Mouse (Mus musculus): Measurements from ENCODE around the gene Ptprk. TPM values are rescaled to one million over a fixed set of nuclear protein-coding genes. Genes with fewer than 3 reads are reported as not detected.

Ptprk gene
- polyA plus RNA-seq, 2 experiments = 3.0 to 3.3 TPM

- Histone ChIP-seq H3K36me3 (replicated peaks; ENCODE audit: control insufficient read depth, insufficient read depth, low read depth) (no peaks in the 10 kb centered on the region), H3K27ac (no peak overlapping the region), H3K4me3 (ENCODE audit: insufficient read depth in 1 of 2, low read depth in 2 of 2, low read length in 2 of 2) (no peak overlapping the region), H3K27me3 (ENCODE audit: control insufficient read depth, insufficient read depth, low read length) (no peaks in the 10 kb centered on the region), H3K9ac (replicated peaks) (no peak overlapping the region), H3K4me1 (replicated peaks; ENCODE audit: control insufficient read depth in 2 of 2, insufficient read depth in 2 of 2, low read length in 1 of 2) (no peaks in the 10 kb centered on the region), H3K4me2 (ENCODE audit: low read depth) (no peak overlapping the region), H3K9me3 (ENCODE audit: control insufficient read depth, low read length) (no peaks in the 10 kb centered on the region)
- DNase-seq (ENCODE audit: low read depth in 3 of 3, low spot score in 3 of 3) (no peak), ATAC-seq (ENCODE audit: insufficient read depth) (no peak)
- 73% methylated on average over 1 of the region's 1 CpGs for WGBS (ENCODE audit: insufficient replicate concordance)
- TF ChIP-seq EP300 (IDR thresholded peaks at IDR 0.05; ENCODE audit: low read depth) (no peak), CTCF (IDR thresholded peaks at IDR 0.05; ENCODE audit: low read depth) (no peak)
These were observed 236.7 kb downstream of the Ptprk start for GRCm38 (mm10) chr10:28311369-28311768.

DNA sequence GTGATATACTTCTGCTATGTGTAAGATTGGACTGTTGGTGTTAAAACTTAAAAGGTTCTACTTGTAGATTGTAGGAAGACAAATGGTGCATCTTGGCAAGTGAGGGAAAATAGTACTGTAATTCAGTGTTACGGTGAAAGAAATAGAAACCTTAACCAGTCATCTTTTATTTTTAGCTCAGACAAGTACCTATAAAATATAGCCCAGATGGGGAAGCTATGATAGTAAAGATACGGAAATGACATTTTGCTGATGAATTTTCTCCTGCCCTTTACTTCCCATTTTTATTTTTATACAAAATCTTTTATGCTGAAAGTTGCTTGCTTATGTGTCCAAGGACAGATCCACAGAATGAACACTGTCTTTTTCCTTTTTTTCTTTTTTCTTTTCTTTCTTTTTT is 248.4 kb downstream of the Ptprk start:
- H3K9ac ChIP-seq (replicated peaks) = no peak overlapping the region
- WGBS (ENCODE audit: insufficient replicate concordance) = 45% methylated on average over 2 of the region's 2 CpGs

DNA sequence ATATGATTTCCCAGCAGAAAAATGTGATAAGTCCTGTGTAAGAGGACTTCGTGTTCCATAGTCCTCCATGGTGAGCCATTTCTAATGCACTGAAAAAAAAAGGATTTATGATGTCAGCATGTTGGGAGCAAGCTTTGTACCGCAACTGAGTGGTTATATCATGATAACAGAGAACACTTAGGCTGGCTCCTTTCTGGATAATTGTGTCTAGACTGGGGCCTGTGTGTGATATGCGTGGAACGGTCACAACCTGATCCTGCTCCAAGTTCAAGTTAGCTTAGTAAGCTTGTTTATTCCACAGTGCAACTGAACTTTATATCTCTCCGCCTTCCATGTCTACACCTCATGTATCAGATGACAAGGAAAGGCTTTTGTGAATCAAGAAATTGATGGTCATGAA is 260.6 kb downstream of the Ptprk start:
- DNase-seq (ENCODE audit: low read depth in 3 of 3, low spot score in 3 of 3) (no peak), ATAC-seq (ENCODE audit: insufficient read depth) (no peak)
- Histone ChIP-seq H3K9ac (replicated peaks) (no peak overlapping the region), H3K36me3 (replicated peaks; ENCODE audit: control insufficient read depth, insufficient read depth, low read depth) (no peaks in the 10 kb centered on the region), H3K9me3 (ENCODE audit: control insufficient read depth, low read length) (no peaks in the 10 kb centered on the region), H3K27me3 (ENCODE audit: control insufficient read depth, insufficient read depth, low read length) (no peaks in the 10 kb centered on the region), H3K4me2 (ENCODE audit: low read depth) (no peak overlapping the region), H3K27ac (no peak overlapping the region), H3K4me3 (ENCODE audit: insufficient read depth in 1 of 2, low read depth in 2 of 2, low read length in 2 of 2) (no peak overlapping the region), H3K4me1 (replicated peaks; ENCODE audit: control insufficient read depth in 2 of 2, insufficient read depth in 2 of 2, low read length in 1 of 2) (no peaks in the 10 kb centered on the region)
- 66% methylated on average over 5 of the region's 5 CpGs for WGBS (ENCODE audit: insufficient replicate concordance)
- TF ChIP-seq EP300 (IDR thresholded peaks at IDR 0.05; ENCODE audit: low read depth) (no peak), CTCF (IDR thresholded peaks at IDR 0.05; ENCODE audit: low read depth) (no peak)

More for the DNA sequence above, 248.4 kb downstream of the Ptprk start:
- DNase-seq (ENCODE audit: low read depth in 3 of 3, low spot score in 3 of 3) (no peak), ATAC-seq (ENCODE audit: insufficient read depth) (no peak)
- Histone ChIP-seq H3K4me1 (replicated peaks; ENCODE audit: control insufficient read depth in 2 of 2, insufficient read depth in 2 of 2, low read length in 1 of 2) (no peaks in the 10 kb centered on the region), H3K27ac (no peak overlapping the region), H3K36me3 (replicated peaks; ENCODE audit: control insufficient read depth, insufficient read depth, low read depth) (no peaks in the 10 kb centered on the region), H3K9me3 (ENCODE audit: control insufficient read depth, low read length) (no peaks in the 10 kb centered on the region), H3K4me3 (ENCODE audit: insufficient read depth in 1 of 2, low read depth in 2 of 2, low read length in 2 of 2) (no peak overlapping the region), H3K4me2 (ENCODE audit: low read depth) (no peak overlapping the region), H3K27me3 (ENCODE audit: control insufficient read depth, insufficient read depth, low read length) (no peaks in the 10 kb centered on the region)
- TF ChIP-seq EP300 (IDR thresholded peaks at IDR 0.05; ENCODE audit: low read depth) = no peak
- no peak for TF ChIP-seq CTCF (IDR thresholded peaks at IDR 0.05; ENCODE audit: low read depth)

- WGBS (ENCODE audit: insufficient replicate concordance) = 52% methylated on average over 5 of the region's 5 CpGs
- H3K9me3 ChIP-seq (ENCODE audit: control insufficient read depth, low read length) = no peaks in the 10 kb centered on the region
- no peak overlapping the region for H3K4me3 ChIP-seq (ENCODE audit: insufficient read depth in 1 of 2, low read depth in 2 of 2, low read length in 2 of 2)
- no peaks in the 10 kb centered on the region for H3K27me3 ChIP-seq (ENCODE audit: control insufficient read depth, insufficient read depth, low read length)
- H3K4me2 ChIP-seq (ENCODE audit: low read depth) = no peak overlapping the region
- no peak overlapping the region for H3K27ac ChIP-seq
- no peaks in the 10 kb centered on the region for H3K36me3 ChIP-seq (replicated peaks; ENCODE audit: control insufficient read depth, insufficient read depth, low read depth)
- TF ChIP-seq CTCF (IDR thresholded peaks at IDR 0.05; ENCODE audit: low read depth) = no peak
- TF ChIP-seq EP300 (IDR thresholded peaks at IDR 0.05; ENCODE audit: low read depth) = no peak
- H3K4me1 ChIP-seq (replicated peaks; ENCODE audit: control insufficient read depth in 2 of 2, insufficient read depth in 2 of 2, low read length in 1 of 2) = no peaks in the 10 kb centered on the region
- no peak for DNase-seq (ENCODE audit: low read depth in 3 of 3, low spot score in 3 of 3)
- H3K9ac ChIP-seq (replicated peaks) = no peak overlapping the region
- ATAC-seq (ENCODE audit: insufficient read depth) = no peak
These were observed 263.9 kb downstream of the Ptprk start for GRCm38 (mm10) chr10:28338536-28338935.

- DNase-seq (ENCODE audit: low read depth in 3 of 3, low spot score in 3 of 3) (no peak), ATAC-seq (ENCODE audit: insufficient read depth) (no peak)
- no peaks in the 10 kb centered on the region for H3K4me1 ChIP-seq (replicated peaks; ENCODE audit: control insufficient read depth in 2 of 2, insufficient read depth in 2 of 2, low read length in 1 of 2)
- no peak overlapping the region for H3K4me3 ChIP-seq (ENCODE audit: insufficient read depth in 1 of 2, low read depth in 2 of 2, low read length in 2 of 2)
- H3K9ac ChIP-seq (replicated peaks) = no peak overlapping the region
- H3K4me2 ChIP-seq (ENCODE audit: low read depth) = no peak overlapping the region
- TF ChIP-seq CTCF (IDR thresholded peaks at IDR 0.05; ENCODE audit: low read depth) = no peak
- no peaks in the 10 kb centered on the region for H3K27me3 ChIP-seq (ENCODE audit: control insufficient read depth, insufficient read depth, low read length)
- no peaks in the 10 kb centered on the region for H3K36me3 ChIP-seq (replicated peaks; ENCODE audit: control insufficient read depth, insufficient read depth, low read depth)
- no peak overlapping the region for H3K27ac ChIP-seq
- H3K9me3 ChIP-seq (ENCODE audit: control insufficient read depth, low read length) = no peaks in the 10 kb centered on the region
- WGBS (ENCODE audit: insufficient replicate concordance) = 72% methylated on average over 8 of the region's 8 CpGs
These were observed 270.6 kb downstream of the Ptprk start for GRCm38 (mm10) chr10:28345196-28345681.
